Mouse (Mus musculus): ENCODE results near the gene Dolpp1. TPM values are rescaled to one million over a fixed set of nuclear protein-coding genes. Genes with fewer than 3 reads are reported as not detected.

Gene Dolpp1
- polyA plus RNA-seq, 1 experiment from 2014 or later: 66.5 TPM

GRCm38 (mm10) chr2:30442498-30442890 is 50.4 kb downstream of the Dolpp1 start:
- Histone ChIP-seq H3K27ac (ENCODE audit: low read length) (peak overlapping the region; percentile 96), H3K36me3 (ENCODE audit: control insufficient read depth, insufficient read depth) (peaks cover 6% of the 10 kb centered on the region; the same call in 1 of the 2 replicates), H3K4me2 (ENCODE audit: low read length) (peak overlapping the region; percentile 41), H3K4me3 (replicated peaks; ENCODE audit: low read length) (peak overlapping the region; percentile 26), H3K9ac (replicated peaks; ENCODE audit: low read depth, low read length) (peak overlapping the region; percentile 60), H3K4me1 (replicated peaks; ENCODE audit: control insufficient read depth, insufficient read depth, low read length) (peaks cover 31% of the 10 kb centered on the region), H3K27me3 (replicated peaks; ENCODE audit: control insufficient read depth, insufficient read depth, low read length) (no peaks in the 10 kb centered on the region), H3K9me3 (ENCODE audit: control insufficient read depth, low read length) (no peaks in the 10 kb centered on the region)
- 59% methylated on average over 5 of the region's 5 CpGs for WGBS
- no peak for ATAC-seq

GRCm38 (mm10) chr2:30443281-30443680 is 51.2 kb downstream of the Dolpp1 start:
- Histone ChIP-seq H3K4me1 (replicated peaks; ENCODE audit: control insufficient read depth, insufficient read depth, low read length) (peaks cover 31% of the 10 kb centered on the region), H3K9ac (replicated peaks; ENCODE audit: low read depth, low read length) (no peak overlapping the region)

GRCm38 (mm10) chr2:30444006-30444405 is 52.0 kb downstream of the Dolpp1 start:
- no peak overlapping the region for H3K9ac ChIP-seq (replicated peaks; ENCODE audit: low read depth, low read length)
- ATAC-seq: no peak
- no peak overlapping the region for H3K4me3 ChIP-seq (replicated peaks; ENCODE audit: low read length)
- WGBS: 90% methylated on average over 5 of the region's 5 CpGs
- no peaks in the 10 kb centered on the region for H3K9me3 ChIP-seq (ENCODE audit: control insufficient read depth, low read length)
- peaks cover 31% of the 10 kb centered on the region for H3K4me1 ChIP-seq (replicated peaks; ENCODE audit: control insufficient read depth, insufficient read depth, low read length)
- H3K36me3 ChIP-seq (ENCODE audit: control insufficient read depth, insufficient read depth): peaks cover 2% of the 10 kb centered on the region; the same call in 1 of the 2 replicates
- no peak overlapping the region for H3K27ac ChIP-seq (ENCODE audit: low read length)
- no peaks in the 10 kb centered on the region for H3K27me3 ChIP-seq (replicated peaks; ENCODE audit: control insufficient read depth, insufficient read depth, low read length)
- H3K4me2 ChIP-seq (ENCODE audit: low read length): no peak overlapping the region

More at GRCm38 (mm10) chr2:30443281-30443680, 51.2 kb downstream of the Dolpp1 start:
- Histone ChIP-seq H3K4me3 (replicated peaks; ENCODE audit: low read length) (no peak overlapping the region), H3K9me3 (ENCODE audit: control insufficient read depth, low read length) (no peaks in the 10 kb centered on the region), H3K27me3 (replicated peaks; ENCODE audit: control insufficient read depth, insufficient read depth, low read length) (no peaks in the 10 kb centered on the region), H3K4me2 (ENCODE audit: low read length) (no peak overlapping the region), H3K36me3 (ENCODE audit: control insufficient read depth, insufficient read depth) (peaks cover 6% of the 10 kb centered on the region; the same call in 1 of the 2 replicates), H3K27ac (ENCODE audit: low read length) (peak overlapping the region; percentile 16; the same call in 1 of the 2 replicates)
- ATAC-seq: no peak
- WGBS: 67% methylated on average over 4 of the region's 4 CpGs

- Histone ChIP-seq H3K4me2 (ENCODE audit: low read length) (no peak overlapping the region), H3K9me3 (ENCODE audit: control insufficient read depth, low read length) (no peaks in the 10 kb centered on the region), H3K9ac (replicated peaks; ENCODE audit: low read depth, low read length) (no peak overlapping the region), H3K4me1 (replicated peaks; ENCODE audit: control insufficient read depth, insufficient read depth, low read length) (peaks cover 31% of the 10 kb centered on the region), H3K27ac (ENCODE audit: low read length) (no peak overlapping the region), H3K4me3 (replicated peaks; ENCODE audit: low read length) (no peak overlapping the region), H3K27me3 (replicated peaks; ENCODE audit: control insufficient read depth, insufficient read depth, low read length) (no peaks in the 10 kb centered on the region), H3K36me3 (ENCODE audit: control insufficient read depth, insufficient read depth) (no peaks in the 10 kb centered on the region; the same call in 1 of the 2 replicates)
- no peak for ATAC-seq
Measured at GRCm38 (mm10) chr2:30444450-30444849, 52.4 kb downstream of the Dolpp1 start.

- H3K27ac ChIP-seq (ENCODE audit: low read length): no peak overlapping the region
- no peak overlapping the region for H3K9ac ChIP-seq (replicated peaks; ENCODE audit: low read depth, low read length)
- H3K4me3 ChIP-seq (replicated peaks; ENCODE audit: low read length): no peak overlapping the region
- no peak for ATAC-seq
- no peaks in the 10 kb centered on the region for H3K36me3 ChIP-seq (ENCODE audit: control insufficient read depth, insufficient read depth)
- H3K9me3 ChIP-seq (ENCODE audit: control insufficient read depth, low read length): no peaks in the 10 kb centered on the region
- H3K4me2 ChIP-seq (ENCODE audit: low read length): no peak overlapping the region
- H3K27me3 ChIP-seq (replicated peaks; ENCODE audit: control insufficient read depth, insufficient read depth, low read length): no peaks in the 10 kb centered on the region
- WGBS: 47% methylated on average over 2 of the region's 2 CpGs
- peaks cover 28% of the 10 kb centered on the region for H3K4me1 ChIP-seq (replicated peaks; ENCODE audit: control insufficient read depth, insufficient read depth, low read length)
Measured at GRCm38 (mm10) chr2:30445312-30445711, 53.3 kb downstream of the Dolpp1 start.

- Histone ChIP-seq H3K4me2 (ENCODE audit: low read length) (no peak overlapping the region), H3K36me3 (ENCODE audit: control insufficient read depth, insufficient read depth) (no peaks in the 10 kb centered on the region), H3K27me3 (replicated peaks; ENCODE audit: control insufficient read depth, insufficient read depth, low read length) (no peaks in the 10 kb centered on the region), H3K27ac (ENCODE audit: low read length) (0 out of 2 replicates have a peak overlapping the region, but pooled peaks have one; percentile 0), H3K4me1 (replicated peaks; ENCODE audit: control insufficient read depth, insufficient read depth, low read length) (peaks cover 11% of the 10 kb centered on the region), H3K4me3 (replicated peaks; ENCODE audit: low read length) (no peak overlapping the region), H3K9ac (replicated peaks; ENCODE audit: low read depth, low read length) (no peak overlapping the region), H3K9me3 (ENCODE audit: control insufficient read depth, low read length) (0 out of 2 replicates have a peak, but pooled peaks cover 2% of the 10 kb centered on the region)
- 87% methylated on average over 10 of the region's 10 CpGs for WGBS
- ATAC-seq: no peak
Measured at GRCm38 (mm10) chr2:30446891-30447826, 55.1 kb downstream of the Dolpp1 start.

- no peaks in the 10 kb centered on the region for H3K4me1 ChIP-seq (replicated peaks; ENCODE audit: control insufficient read depth, insufficient read depth, low read length)
- 0 out of 2 replicates have a peak, but pooled peaks cover 2% of the 10 kb centered on the region for H3K9me3 ChIP-seq (ENCODE audit: control insufficient read depth, low read length)
- no peaks in the 10 kb centered on the region for H3K27me3 ChIP-seq (replicated peaks; ENCODE audit: control insufficient read depth, insufficient read depth, low read length)
- no peak overlapping the region for H3K9ac ChIP-seq (replicated peaks; ENCODE audit: low read depth, low read length)
- 88% methylated on average over 7 of the region's 7 CpGs for WGBS
- H3K4me2 ChIP-seq (ENCODE audit: low read length): no peak overlapping the region
- no peaks in the 10 kb centered on the region for H3K36me3 ChIP-seq (ENCODE audit: control insufficient read depth, insufficient read depth)
- no peak overlapping the region for H3K27ac ChIP-seq (ENCODE audit: low read length)
- no peak overlapping the region for H3K4me3 ChIP-seq (replicated peaks; ENCODE audit: low read length)
- ATAC-seq: no peak
Measured at GRCm38 (mm10) chr2:30448371-30448770, 56.3 kb downstream of the Dolpp1 start.

Small RNAs within 50 kb of the gene (microRNA-seq; reads per million reads assigned to microRNA genes)
- not detected for gene Gm47292

Other genes starting within 250 kb of the Dolpp1 start
- 10.7 and 13.3 TPM in 2 replicates for gene Endog, start 220.8 kb upstream of the Dolpp1 start, polyA plus RNA-seq (2015; fragmentation: Nextera tagmentation; extraction: Ambion mirVana)
- gene Spout1, start 213.8 kb upstream of the Dolpp1 start, polyA plus RNA-seq (2015; fragmentation: Nextera tagmentation; extraction: Ambion mirVana): 63.8 and 65.9 TPM in 2 replicates
- 15.4 and 16.3 TPM in 2 replicates for gene Kyat1, start 186.4 kb upstream of the Dolpp1 start, polyA plus RNA-seq (2015; fragmentation: Nextera tagmentation; extraction: Ambion mirVana)
- 58.9 and 59.7 TPM in 2 replicates for gene Lrrc8a, start 154.5 kb upstream of the Dolpp1 start, polyA plus RNA-seq (2015; fragmentation: Nextera tagmentation; extraction: Ambion mirVana)
- gene Gm28035, start 151.7 kb upstream of the Dolpp1 start, polyA plus RNA-seq (2015; fragmentation: Nextera tagmentation; extraction: Ambion mirVana): 0.46 and 0.58 TPM in 2 replicates
- gene Phyhd1, start 126.1 kb upstream of the Dolpp1 start, polyA plus RNA-seq (2015; fragmentation: Nextera tagmentation; extraction: Ambion mirVana): 9.4 and 9.5 TPM in 2 replicates
- not detected in 2 replicates for gene Gm28038, start 111.2 kb upstream of the Dolpp1 start, polyA plus RNA-seq (2015; fragmentation: Nextera tagmentation; extraction: Ambion mirVana)
- gene Dolk, start 105.9 kb upstream of the Dolpp1 start, polyA plus RNA-seq (2015; fragmentation: Nextera tagmentation; extraction: Ambion mirVana): 30.2 and 35.9 TPM in 2 replicates
- 25.3 and 26.2 TPM in 2 replicates for gene Nup188, start 105.9 kb upstream of the Dolpp1 start, polyA plus RNA-seq (2015; fragmentation: Nextera tagmentation; extraction: Ambion mirVana)
- 159 and 203 TPM in 2 replicates for gene Sh3glb2, start 32.9 kb upstream of the Dolpp1 start, polyA plus RNA-seq (2015; fragmentation: Nextera tagmentation; extraction: Ambion mirVana)
- 29.7 and 35.6 TPM in 2 replicates for gene Miga2, start 28.0 kb upstream of the Dolpp1 start, polyA plus RNA-seq (2015; fragmentation: Nextera tagmentation; extraction: Ambion mirVana)
- 21.3 and 21.4 TPM in 2 replicates for gene Crat, start 23.6 kb downstream of the Dolpp1 start, polyA plus RNA-seq (2015; fragmentation: Nextera tagmentation; extraction: Ambion mirVana)
- 146 and 163 TPM in 2 replicates for gene Ptpa, start 23.8 kb downstream of the Dolpp1 start, polyA plus RNA-seq (2015; fragmentation: Nextera tagmentation; extraction: Ambion mirVana)
- gene Ier5l, start 82.0 kb downstream of the Dolpp1 start, polyA plus RNA-seq (2015; fragmentation: Nextera tagmentation; extraction: Ambion mirVana): 1.5 and 1.8 TPM in 2 replicates
- gene Cstad, start 202.8 kb downstream of the Dolpp1 start, polyA plus RNA-seq (2015; fragmentation: Nextera tagmentation; extraction: Ambion mirVana): 0.89 and 0.93 TPM in 2 replicates